Mouse (Mus musculus) testis, postnatal 10 days (tissue): ENCODE results near the gene Nabp1.

Source experiments
- DNase-seq: peaks from one replicate; pipeline ENCODE4 v3.0.0; 2021; ENCODE audit warnings: low spot score

The Nabp1 gene

GRCm38 (mm10) chr1:51478262-51479026 is at the start of gene Nabp1:
Gene Nabp1 (minus strand): TSS chr1:51478425.
- peak; percentile 99 for DNase-seq

GRCm38 (mm10) chr1:51525563-51526265 is 47.5 kb upstream of the Nabp1 start:
- no peak for DNase-seq

GRCm38 (mm10) chr1:51521651-51522050 is 43.4 kb upstream of the Nabp1 start:
- DNase-seq: no peak

GRCm38 (mm10) chr1:51520246-51520780 is 42.1 kb upstream of the Nabp1 start:
- no peak for DNase-seq

GRCm38 (mm10) chr1:51519112-51519511 is 40.9 kb upstream of the Nabp1 start:
- DNase-seq: no peak

- no peak for DNase-seq
These were observed 37.4 kb upstream of the Nabp1 start for GRCm38 (mm10) chr1:51515625-51516024.

GRCm38 (mm10) chr1:51515041-51515440 is 36.8 kb upstream of the Nabp1 start:
- no peak for DNase-seq

- DNase-seq: no peak
These were observed 36.2 kb upstream of the Nabp1 start for GRCm38 (mm10) chr1:51514379-51514778.

- DNase-seq: no peak
These were observed 35.0 kb upstream of the Nabp1 start for GRCm38 (mm10) chr1:51513059-51513713.

- DNase-seq: no peak
These were observed 34.1 kb upstream of the Nabp1 start for GRCm38 (mm10) chr1:51512326-51512725.

- no peak for DNase-seq
These were observed 31.6 kb upstream of the Nabp1 start for GRCm38 (mm10) chr1:51509776-51510175.

GRCm38 (mm10) chr1:51509083-51509482 is 30.9 kb upstream of the Nabp1 start:
- DNase-seq: no peak

GRCm38 (mm10) chr1:51508543-51508942 is 30.3 kb upstream of the Nabp1 start:
- DNase-seq: no peak

- DNase-seq: no peak
These were observed 29.2 kb upstream of the Nabp1 start for GRCm38 (mm10) chr1:51507436-51507835.

GRCm38 (mm10) chr1:51506236-51506635 is 28.0 kb upstream of the Nabp1 start:
- no peak for DNase-seq

- no peak for DNase-seq
These were observed 27.4 kb upstream of the Nabp1 start for GRCm38 (mm10) chr1:51505632-51506031.

GRCm38 (mm10) chr1:51503055-51503454 is 24.8 kb upstream of the Nabp1 start:
- no peak for DNase-seq

GRCm38 (mm10) chr1:51502353-51502752 is 24.1 kb upstream of the Nabp1 start:
- DNase-seq: no peak

GRCm38 (mm10) chr1:51501251-51501650 is 23.0 kb upstream of the Nabp1 start:
- DNase-seq: no peak

- DNase-seq: no peak
These were observed 20.4 kb upstream of the Nabp1 start for GRCm38 (mm10) chr1:51498601-51499098.

- DNase-seq: no peak
These were observed 17.9 kb upstream of the Nabp1 start for GRCm38 (mm10) chr1:51496163-51496562.

- no peak for DNase-seq
These were observed 15.5 kb upstream of the Nabp1 start for GRCm38 (mm10) chr1:51493592-51494307.
